Mouse (Mus musculus): ENCODE measurements at regions not wholly inside any gene's neighbourhood (a gene's known extent, or its start where the extent isn't known, plus 50 kb on each side); places are given as distances from the start of the nearest gene placed in this dataset.

DNA sequence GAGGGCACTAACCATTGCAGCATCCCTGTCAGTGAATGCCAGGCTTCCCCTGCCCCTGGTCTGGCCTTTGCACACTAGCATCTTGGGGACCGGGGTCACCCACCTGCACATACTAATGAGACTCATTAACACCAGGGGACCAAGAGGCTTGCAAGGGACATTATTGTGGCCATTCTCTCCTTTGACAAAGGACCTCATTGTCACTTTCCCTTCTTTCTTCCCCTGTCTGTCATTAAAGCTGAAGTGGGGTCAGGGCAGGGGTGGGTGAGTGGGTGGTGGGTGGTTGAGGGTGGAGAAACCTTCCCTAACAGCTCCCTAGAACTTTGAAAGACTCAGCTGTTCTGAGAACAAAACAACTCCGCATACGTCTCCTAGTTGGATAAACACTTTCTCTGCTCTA lies 356.4 kb upstream of the Id2 start:
- no peaks in the 10 kb centered on the region for H3K79me2 ChIP-seq (replicated peaks; ENCODE audit: control insufficient read depth, insufficient read depth, low read length)
- intact Hi-C loops (cut with DNase I) = no loop called here
- H3K4me1 ChIP-seq (ENCODE audit: control insufficient read depth, insufficient read depth, low read length) = no peaks in the 10 kb centered on the region
- no peak overlapping the region for H3K4me3 ChIP-seq
- DNase-seq = no peak
- 90% methylated on average over 3 of the region's 3 CpGs for WGBS
- TF ChIP-seq POLR2A (IDR thresholded peaks at IDR 0.05; ENCODE audit: insufficient read depth, low read depth, low read length) = no peak
- TF ChIP-seq EP300 (IDR thresholded peaks at IDR 0.05; ENCODE audit: insufficient read depth, low read depth, low read length) = no peak
- TF ChIP-seq CTCF (IDR thresholded peaks at IDR 0.05) = no peak
- no peak overlapping the region for H3K27ac ChIP-seq
- no peaks in the 10 kb centered on the region for H3K27me3 ChIP-seq (ENCODE audit: control insufficient read depth, insufficient read depth, low read length)
- H3K36me3 ChIP-seq (ENCODE audit: control insufficient read depth, insufficient read depth, low read length) = no peaks in the 10 kb centered on the region
- no peak overlapping the region for H3K9ac ChIP-seq (ENCODE audit: low read depth, low read length)

DNA sequence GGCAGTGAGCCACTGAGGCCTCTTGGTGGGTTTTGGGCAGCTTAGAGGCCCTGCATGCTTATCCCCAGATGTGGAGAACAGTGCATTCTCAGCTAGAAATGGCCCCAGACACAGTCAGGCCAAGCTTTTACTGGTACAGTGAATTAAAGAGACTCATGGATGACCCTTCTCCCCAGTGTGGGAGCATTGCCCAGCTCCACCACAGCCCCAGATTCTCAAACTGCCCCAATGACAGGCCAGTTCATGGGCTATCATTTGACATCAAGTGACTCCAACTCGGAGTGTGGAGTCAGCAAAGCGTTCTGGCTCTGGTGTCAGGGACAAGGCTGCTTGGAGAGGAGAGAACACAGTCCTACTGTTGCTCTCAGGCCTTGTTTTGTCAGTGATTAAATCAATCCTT lies 354.2 kb upstream of the Id2 start:
- DNase-seq = no peak
- H3K36me3 ChIP-seq (ENCODE audit: control insufficient read depth, insufficient read depth, low read length) = no peaks in the 10 kb centered on the region
- H3K4me1 ChIP-seq (ENCODE audit: control insufficient read depth, insufficient read depth, low read length) = no peaks in the 10 kb centered on the region
- WGBS = 80% methylated on average over 2 of the region's 2 CpGs
- TF ChIP-seq EP300 (IDR thresholded peaks at IDR 0.05; ENCODE audit: insufficient read depth, low read depth, low read length) = no peak
- no peak for TF ChIP-seq POLR2A (IDR thresholded peaks at IDR 0.05; ENCODE audit: insufficient read depth, low read depth, low read length)
- TF ChIP-seq CTCF (IDR thresholded peaks at IDR 0.05) = no peak
- H3K9ac ChIP-seq (ENCODE audit: low read depth, low read length) = no peak overlapping the region
- no peak overlapping the region for H3K27ac ChIP-seq
- H3K79me2 ChIP-seq (replicated peaks; ENCODE audit: control insufficient read depth, insufficient read depth, low read length) = no peaks in the 10 kb centered on the region
- intact Hi-C loops (cut with DNase I) = no loop called here
- no peak overlapping the region for H3K4me3 ChIP-seq
- H3K27me3 ChIP-seq (ENCODE audit: control insufficient read depth, insufficient read depth, low read length) = no peaks in the 10 kb centered on the region

- Histone ChIP-seq H3K9ac (ENCODE audit: low read depth, low read length) (no peak overlapping the region), H3K36me3 (ENCODE audit: control insufficient read depth, insufficient read depth, low read length) (no peaks in the 10 kb centered on the region), H3K79me2 (replicated peaks; ENCODE audit: control insufficient read depth, insufficient read depth, low read length) (no peaks in the 10 kb centered on the region), H3K4me3 (no peak overlapping the region), H3K27me3 (ENCODE audit: control insufficient read depth, insufficient read depth, low read length) (no peaks in the 10 kb centered on the region), H3K4me1 (ENCODE audit: control insufficient read depth, insufficient read depth, low read length) (no peaks in the 10 kb centered on the region), H3K27ac (no peak overlapping the region)
- no peak for DNase-seq
- TF ChIP-seq POLR2A (IDR thresholded peaks at IDR 0.05; ENCODE audit: insufficient read depth, low read depth, low read length) (no peak), EP300 (IDR thresholded peaks at IDR 0.05; ENCODE audit: insufficient read depth, low read depth, low read length) (no peak), CTCF (IDR thresholded peaks at IDR 0.05) (no peak)
- intact Hi-C loops (cut with DNase I) = no loop called here
- WGBS = 66% methylated on average over 2 of the region's 2 CpGs
Measured at GRCm38 (mm10) chr12:25444355-25444754, 347.4 kb upstream of the Id2 start.

- no peaks in the 10 kb centered on the region for H3K36me3 ChIP-seq (ENCODE audit: control insufficient read depth, insufficient read depth, low read length)
- H3K27ac ChIP-seq = no peak overlapping the region
- H3K4me1 ChIP-seq (ENCODE audit: control insufficient read depth, insufficient read depth, low read length) = no peaks in the 10 kb centered on the region
- 88% methylated on average over 7 of the region's 7 CpGs for WGBS
- no peaks in the 10 kb centered on the region for H3K79me2 ChIP-seq (replicated peaks; ENCODE audit: control insufficient read depth, insufficient read depth, low read length)
- intact Hi-C loops (cut with DNase I) = no loop called here
- H3K9ac ChIP-seq (ENCODE audit: low read depth, low read length) = no peak overlapping the region
- H3K4me3 ChIP-seq = no peak overlapping the region
- TF ChIP-seq POLR2A (IDR thresholded peaks at IDR 0.05; ENCODE audit: insufficient read depth, low read depth, low read length) (no peak), EP300 (IDR thresholded peaks at IDR 0.05; ENCODE audit: insufficient read depth, low read depth, low read length) (no peak), CTCF (IDR thresholded peaks at IDR 0.05) (no peak)
- no peak for DNase-seq
- H3K27me3 ChIP-seq (ENCODE audit: control insufficient read depth, insufficient read depth, low read length) = no peaks in the 10 kb centered on the region
Measured at GRCm38 (mm10) chr12:25439029-25439551, 342.1 kb upstream of the Id2 start.

DNA sequence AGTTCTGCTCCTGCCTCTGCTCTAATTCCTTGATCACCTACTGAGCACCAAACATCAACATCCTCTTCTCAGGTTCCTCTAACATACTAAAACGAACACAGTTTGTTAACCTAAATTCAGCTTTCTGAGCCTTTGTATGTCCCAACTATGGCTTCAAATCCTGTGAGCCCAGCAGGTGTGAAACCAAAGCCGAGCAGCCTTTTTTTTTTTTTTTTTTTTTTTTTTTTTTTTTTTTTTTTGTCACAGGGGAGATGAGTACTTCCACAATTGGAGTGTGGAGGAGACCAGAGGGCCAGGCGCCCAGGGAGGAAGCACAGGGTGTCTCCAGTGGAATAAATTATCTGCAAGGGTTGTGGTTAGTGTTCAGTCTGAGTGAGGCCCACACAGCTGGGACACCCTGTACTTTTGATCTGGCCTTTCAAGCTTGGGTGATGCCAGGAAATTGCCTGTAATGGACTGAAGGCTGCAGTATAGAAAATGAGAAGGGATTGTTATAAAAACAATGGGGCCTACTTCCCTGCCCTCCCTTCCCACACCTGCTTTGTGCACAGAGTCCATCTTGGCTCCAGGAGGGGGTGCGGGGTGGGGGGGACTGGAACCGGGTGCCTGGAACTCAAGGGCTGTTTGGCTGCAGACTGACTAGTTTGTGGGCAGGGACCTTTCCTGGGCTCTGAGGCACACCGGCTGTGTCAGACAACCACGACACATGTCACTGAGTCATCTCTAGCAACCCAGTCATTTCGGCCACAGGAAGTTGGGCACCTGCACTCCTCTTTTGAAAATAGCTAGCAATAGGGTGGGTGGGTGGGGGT lies 341.5 kb upstream of the Id2 start:
- Histone ChIP-seq H3K9ac (ENCODE audit: low read depth, low read length) (no peak overlapping the region), H3K4me1 (ENCODE audit: control insufficient read depth, insufficient read depth, low read length) (no peaks in the 10 kb centered on the region), H3K27me3 (ENCODE audit: control insufficient read depth, insufficient read depth, low read length) (no peaks in the 10 kb centered on the region), H3K27ac (no peak overlapping the region), H3K36me3 (ENCODE audit: control insufficient read depth, insufficient read depth, low read length) (no peaks in the 10 kb centered on the region), H3K79me2 (replicated peaks; ENCODE audit: control insufficient read depth, insufficient read depth, low read length) (no peaks in the 10 kb centered on the region), H3K4me3 (no peak overlapping the region)
- WGBS = 58% methylated on average over 8 of the region's 8 CpGs
- intact Hi-C loops (cut with DNase I) = no loop called here
- DNase-seq = peak in 1 of 2 experiments; percentile 8
- TF ChIP-seq EP300 (IDR thresholded peaks at IDR 0.05; ENCODE audit: insufficient read depth, low read depth, low read length) = no peak
- TF ChIP-seq POLR2A (IDR thresholded peaks at IDR 0.05; ENCODE audit: insufficient read depth, low read depth, low read length) = no peak
- TF ChIP-seq CTCF (IDR thresholded peaks at IDR 0.05) = no peak

- Histone ChIP-seq H3K79me2 (replicated peaks; ENCODE audit: control insufficient read depth, insufficient read depth, low read length) (no peaks in the 10 kb centered on the region), H3K4me3 (no peak overlapping the region), H3K9ac (ENCODE audit: low read depth, low read length) (no peak overlapping the region), H3K27ac (no peak overlapping the region), H3K4me1 (ENCODE audit: control insufficient read depth, insufficient read depth, low read length) (no peaks in the 10 kb centered on the region), H3K27me3 (ENCODE audit: control insufficient read depth, insufficient read depth, low read length) (no peaks in the 10 kb centered on the region), H3K36me3 (ENCODE audit: control insufficient read depth, insufficient read depth, low read length) (no peaks in the 10 kb centered on the region)
- no peak for DNase-seq
- intact Hi-C loops (cut with DNase I) = no loop called here
- no peak for TF ChIP-seq EP300 (IDR thresholded peaks at IDR 0.05; ENCODE audit: insufficient read depth, low read depth, low read length)
- TF ChIP-seq POLR2A (IDR thresholded peaks at IDR 0.05; ENCODE audit: insufficient read depth, low read depth, low read length) = no peak
- WGBS = 44% methylated on average over 4 of the region's 4 CpGs
Measured at GRCm38 (mm10) chr12:25437556-25437955, 340.6 kb upstream of the Id2 start.
